Mouse (Mus musculus) urinary bladder, postnatal 4 days (tissue): Measurements from ENCODE around the gene Gfod1.

ENCODE experiments used
- DNase-seq, 2 experiments: peaks; one replicate each; pipeline ENCODE4 v3.0.0; 2021 to 2022; ENCODE audit warnings: low spot score in 2 of 2

Gfod1 gene

DNA sequence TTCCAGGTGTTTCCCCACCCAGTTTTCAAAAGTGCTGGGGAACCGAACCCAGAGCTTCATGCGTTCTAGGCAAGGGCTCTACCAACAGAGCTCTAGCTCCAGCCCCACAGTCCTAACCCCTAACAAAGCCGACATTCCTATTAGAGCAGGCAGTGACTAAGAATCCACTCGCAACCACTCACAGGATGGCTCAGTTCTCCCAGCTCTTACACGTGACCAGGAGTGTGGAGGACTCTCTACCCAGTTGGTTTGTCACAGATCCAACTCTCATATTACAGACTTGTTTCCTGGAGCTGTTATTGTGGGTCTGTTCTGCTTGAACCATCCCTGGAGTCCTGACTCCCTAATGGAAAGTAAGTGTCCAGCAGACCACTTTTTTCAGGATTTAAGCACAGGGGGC lies 40.3 kb downstream of the Gfod1 start:
- no peak for DNase-seq

- DNase-seq = no peak
Observed at GRCm38 (mm10) chr13:43262114-43262739, 41.7 kb downstream of the Gfod1 start.

DNA sequence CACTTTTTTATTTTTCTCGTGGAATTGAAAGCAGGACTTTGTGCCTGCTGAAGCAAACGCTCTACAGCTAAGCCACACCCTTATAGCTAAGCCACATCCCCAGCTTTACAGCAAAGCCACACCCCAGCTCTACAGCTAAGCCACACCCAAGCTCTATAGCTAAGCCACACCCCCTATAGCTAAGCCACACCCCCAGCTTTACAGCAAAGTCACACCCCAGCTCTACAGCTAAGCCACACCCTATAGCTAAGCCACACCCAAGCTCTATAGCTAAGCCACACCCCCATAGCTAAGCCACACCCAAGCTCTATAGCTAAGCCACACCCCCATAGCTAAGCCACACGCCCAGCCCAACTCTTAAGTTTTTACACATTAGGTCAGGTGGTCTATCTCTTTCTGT lies 42.7 kb downstream of the Gfod1 start:
- no peak for DNase-seq

DNA sequence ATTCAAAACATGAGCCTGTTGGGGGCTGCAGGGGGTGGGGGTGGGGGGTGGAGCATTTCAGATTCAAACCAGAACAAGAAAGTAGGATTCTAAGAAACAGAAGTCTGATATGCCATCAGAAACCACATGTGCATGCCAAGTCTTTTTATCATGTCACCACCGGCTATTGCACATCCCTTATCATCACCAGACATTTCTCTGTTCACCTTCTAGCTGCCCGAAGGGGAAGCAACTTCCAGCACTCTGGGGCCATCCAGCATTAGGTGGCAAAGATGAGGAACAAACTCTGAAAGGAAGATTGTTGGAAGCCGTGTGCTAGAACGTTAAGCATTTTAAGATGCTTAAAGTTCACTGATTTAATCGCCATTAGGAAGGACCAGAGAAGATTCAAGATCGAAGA lies 43.2 kb downstream of the Gfod1 start:
- no peak for DNase-seq

DNA sequence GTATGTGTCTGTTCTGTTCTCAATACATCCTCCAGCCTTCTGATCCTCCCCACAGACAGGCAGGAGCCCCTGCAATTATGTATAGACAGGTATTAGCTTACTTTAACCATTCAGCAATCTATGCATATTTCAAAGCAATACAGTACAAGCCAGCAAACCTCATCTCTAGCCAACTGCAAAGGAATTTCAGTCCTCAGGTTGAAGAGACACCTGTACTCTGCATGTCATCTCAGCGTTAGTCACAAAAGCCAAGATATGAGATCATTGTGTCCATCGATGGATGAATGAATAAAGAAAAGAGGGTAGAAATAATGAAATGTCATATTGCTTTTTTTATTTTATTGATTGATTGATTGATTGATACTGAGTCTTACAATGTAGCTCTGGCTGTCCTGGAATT lies 47.5 kb downstream of the Gfod1 start:
- no peak for DNase-seq

GRCm38 (mm10) chr13:43253526-43253925 lies 50.4 kb downstream of the Gfod1 start:
- DNase-seq = no peak

- DNase-seq = no peak
Observed at GRCm38 (mm10) chr13:43252105-43252790, 51.7 kb downstream of the Gfod1 start.

- DNase-seq = no peak
Observed at GRCm38 (mm10) chr13:43251391-43251790, 52.6 kb downstream of the Gfod1 start.

GRCm38 (mm10) chr13:43250653-43251052 lies 53.3 kb downstream of the Gfod1 start:
- DNase-seq = no peak

- no peak for DNase-seq
Observed at GRCm38 (mm10) chr13:43250106-43250505, 53.9 kb downstream of the Gfod1 start.

GRCm38 (mm10) chr13:43248381-43248780 lies 55.6 kb downstream of the Gfod1 start:
- DNase-seq = no peak

DNA sequence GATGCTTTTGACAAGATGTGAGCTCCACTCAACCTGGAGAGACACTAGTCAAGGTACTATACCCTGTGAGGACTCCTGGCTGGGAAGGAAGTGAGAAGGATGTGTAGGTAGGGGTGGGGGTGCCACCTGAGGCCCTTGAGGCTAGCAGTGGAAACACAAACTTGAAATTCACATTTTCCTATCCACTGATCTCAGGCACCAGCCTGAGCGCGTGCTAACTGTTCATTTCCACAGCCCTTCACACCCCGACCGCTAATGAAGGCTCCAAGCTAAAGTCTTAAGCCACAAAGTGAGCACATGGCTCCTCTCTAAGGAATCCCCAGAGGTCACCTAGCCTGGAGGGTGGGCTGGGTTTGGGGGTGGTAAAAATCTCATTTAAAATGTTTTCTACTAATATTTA lies 57.1 kb downstream of the Gfod1 start:
- DNase-seq = no peak

DNA sequence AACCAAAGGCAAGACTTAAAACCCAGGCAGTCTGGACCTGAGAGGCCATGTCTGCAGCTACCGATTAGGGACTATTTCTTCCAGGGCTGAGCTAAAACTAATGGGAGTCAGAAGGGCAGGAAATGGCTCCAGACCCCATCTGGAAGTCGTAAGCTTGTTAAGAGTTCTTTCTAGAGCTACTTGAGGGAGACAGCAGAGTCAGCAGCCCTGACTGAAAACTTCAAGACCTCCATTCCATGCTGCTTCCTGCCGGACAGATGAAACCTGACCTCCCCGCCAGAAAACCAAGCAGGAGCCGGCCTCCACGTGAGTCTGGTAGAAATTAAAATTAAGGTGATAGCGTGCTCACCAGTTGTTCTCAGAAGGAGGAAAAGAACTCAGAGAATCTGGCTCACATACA lies 60.2 kb downstream of the Gfod1 start:
- DNase-seq = no peak

DNA sequence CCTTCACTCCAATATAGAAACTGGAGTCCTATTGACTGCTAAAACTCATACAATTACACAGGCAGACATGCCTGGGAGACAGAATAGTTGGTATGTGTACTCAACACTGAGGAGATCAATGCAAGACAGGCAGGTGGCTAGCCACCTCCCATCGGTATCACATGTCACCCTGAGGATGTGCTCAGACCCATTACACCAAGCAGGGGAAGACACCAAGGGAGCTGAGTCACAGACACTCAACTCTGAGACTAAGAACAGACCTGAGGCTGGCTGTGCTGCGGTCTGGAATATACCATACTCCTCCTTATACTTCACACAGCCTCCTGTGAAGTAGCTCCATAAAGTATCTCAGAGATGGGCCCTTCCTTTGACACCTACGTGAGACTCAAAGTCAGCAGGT lies 60.7 kb downstream of the Gfod1 start:
- DNase-seq = no peak

GRCm38 (mm10) chr13:43241750-43242149 lies 62.2 kb downstream of the Gfod1 start:
- DNase-seq = no peak

DNA sequence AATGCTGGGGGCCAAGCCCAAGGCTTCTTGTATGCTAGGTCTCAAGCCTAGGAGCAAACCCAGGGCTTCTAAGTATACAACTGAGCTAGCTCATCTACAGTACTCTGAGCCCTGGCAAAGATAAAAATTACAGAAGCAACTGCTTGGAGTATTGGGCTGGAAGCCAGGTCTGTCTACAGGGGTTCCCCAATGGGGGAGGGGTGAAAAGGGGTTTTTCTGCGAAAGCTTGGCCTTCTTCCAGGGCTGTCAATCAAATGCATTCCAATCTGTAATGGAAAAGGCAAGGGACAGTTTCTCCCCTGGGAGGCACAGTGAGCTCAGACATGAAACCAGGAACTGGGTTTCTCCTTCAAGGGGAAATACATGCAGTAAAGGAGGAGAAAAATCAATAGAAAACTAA lies 62.9 kb downstream of the Gfod1 start:
- DNase-seq = no peak

GRCm38 (mm10) chr13:43239790-43240216 lies 64.2 kb downstream of the Gfod1 start:
- DNase-seq = no peak

DNA sequence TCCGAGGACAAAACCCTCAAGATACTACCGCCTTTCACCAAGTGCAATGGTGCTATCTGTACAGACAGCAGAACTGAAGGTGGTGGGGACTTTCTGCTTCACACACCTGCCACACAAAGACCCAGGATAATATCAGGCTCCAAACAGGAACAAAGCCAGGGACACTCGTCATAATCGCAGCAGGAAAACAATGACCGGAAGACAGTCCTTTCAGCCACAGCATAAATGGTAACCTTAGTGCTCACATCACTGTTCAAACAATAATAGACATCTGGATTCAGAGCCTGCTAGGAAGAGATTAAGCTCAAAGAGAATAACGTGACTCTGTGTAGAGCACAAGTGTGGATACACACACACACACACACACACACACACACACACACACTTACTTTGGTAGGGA lies 67.3 kb downstream of the Gfod1 start:
- DNase-seq = no peak

GRCm38 (mm10) chr13:43235982-43236381 lies 68.0 kb downstream of the Gfod1 start:
- DNase-seq = no peak

GRCm38 (mm10) chr13:43235586-43235910 lies 68.4 kb downstream of the Gfod1 start:
- DNase-seq = no peak

GRCm38 (mm10) chr13:43234869-43235585 lies 68.9 kb downstream of the Gfod1 start:
- DNase-seq = no peak

DNA sequence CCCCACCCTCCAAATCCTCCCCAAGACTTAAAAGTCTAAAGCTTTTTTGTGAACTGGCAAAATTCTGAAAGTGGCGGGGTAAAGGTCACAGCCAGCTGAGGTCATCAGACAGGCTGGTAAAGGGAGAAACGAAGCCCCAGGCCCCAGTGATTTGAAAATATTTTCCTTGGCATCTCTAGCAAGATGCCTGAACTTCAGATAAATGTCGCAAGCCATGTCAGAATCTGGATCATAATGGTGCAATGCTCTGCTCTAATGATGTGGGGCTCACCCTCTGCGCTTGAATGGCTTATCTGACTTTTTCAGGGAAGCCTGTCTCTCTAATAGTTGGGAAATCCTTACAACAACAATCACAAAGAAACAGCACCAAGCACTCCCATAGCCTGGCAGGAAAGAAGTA lies 70.6 kb downstream of the Gfod1 start:
- DNase-seq = no peak
